Mouse (Mus musculus) ES-E14 (cell line): Measurements from ENCODE around the gene Tm9sf3. TPM values are rescaled to one million over a fixed set of nuclear protein-coding genes. Genes with fewer than 3 reads are reported as not detected.

ENCODE experiments used
- DNase-seq: peaks from one replicate; pipeline ENCODE4 v3.0.0-alpha.2; 2013; ENCODE audit warnings: low read depth, low spot score
- H3K27ac ChIP-seq: 2 replicates; pipeline ENCODE4 v1.5.1; 2012; ENCODE audit warnings: low read depth, mild to moderate bottlenecking, low read length, moderate library complexity, mixed read lengths; ENCODE audit not compliant: poor library complexity, insufficient read depth, severe bottlenecking
- H3K36me3 ChIP-seq: 2 replicates; pipeline ENCODE4 v1.6.1; 2012; ENCODE audit warnings: mild to moderate bottlenecking, low read length, moderate library complexity, mixed read lengths; ENCODE audit not compliant: control insufficient read depth, poor library complexity, insufficient read depth, severe bottlenecking
- H3K4me1 ChIP-seq, 2 experiments: fragments of 150-350 bp in 1 of 2; sonication (generic) in 1 of 2; 2 replicates each; pipeline ENCODE4 v1.6.1; 2012; ENCODE audit warnings: low read length in 2 of 2, mild to moderate bottlenecking in 1 of 2, mixed read lengths in 1 of 2; ENCODE audit not compliant: control insufficient read depth in 2 of 2, insufficient read depth in 2 of 2, poor library complexity in 1 of 2
- H3K4me3 ChIP-seq, 2 experiments: fragments of 150-350 bp in 1 of 2; sonication (generic) in 1 of 2; 2 replicates each; pipeline ENCODE4 v1.5.1; 2012; ENCODE audit warnings: low read length in 2 of 2, low read depth in 1 of 2, mild to moderate bottlenecking in 1 of 2, mixed read lengths in 1 of 2; ENCODE audit not compliant: insufficient read depth in 1 of 2, poor library complexity in 1 of 2, severe bottlenecking in 1 of 2
- H3K9ac ChIP-seq: 2 replicates; pipeline ENCODE4 v1.6.1; 2012; ENCODE audit warnings: low read depth, mild to moderate bottlenecking, low read length, mixed read lengths; ENCODE audit not compliant: poor library complexity, insufficient read depth, severe bottlenecking
- H3K9me3 ChIP-seq: fragments of 150-350 bp; sonication (generic); 2 replicates; pipeline ENCODE4 v1.6.1; 2012; ENCODE audit warnings: low read depth, mild to moderate bottlenecking, low read length; ENCODE audit not compliant: control insufficient read depth, insufficient read depth
- CHD2 ChIP-seq: IDR thresholded peaks from 2 replicates; pipeline ENCODE4 v1.6.1; 2014; ENCODE audit warnings: mild to moderate bottlenecking, low read depth, low read length, inconsistent platforms
- HCFC1 ChIP-seq: IDR thresholded peaks from 2 replicates; pipeline ENCODE4 v1.6.1; 2012; ENCODE audit warnings: low read length, inconsistent platforms, borderline replicate concordance; ENCODE audit not compliant: insufficient read depth
- MAFK ChIP-seq: IDR thresholded peaks from 2 replicates; pipeline ENCODE4 v1.6.1; 2014; ENCODE audit warnings: mild to moderate bottlenecking, low read depth, low read length, inconsistent platforms; ENCODE audit not compliant: insufficient read depth
- ZC3H11A ChIP-seq: IDR thresholded peaks from 2 replicates; pipeline ENCODE4 v1.6.1; 2012; ENCODE audit warnings: low read depth, mild to moderate bottlenecking, inconsistent platforms, low read length, borderline replicate concordance
- ZNF384 ChIP-seq: IDR thresholded peaks from 2 replicates; pipeline ENCODE4 v1.6.1; 2012; ENCODE audit warnings: low read depth, low read length, inconsistent platforms
- in situ Hi-C, 2 experiments: fragments of 600-800 bp; cut with MboI; formaldehyde crosslinking; loops; one replicate each; pipeline ENCODE4 v1.15.1; 2025; ENCODE audit warnings: low sequenced_read_pairs in 2 of 2, inconsistent platforms in 1 of 2; ENCODE audit not compliant: unreplicated experiment in 2 of 2
- total RNA-seq: library from RNA; depleted of rRNA; stranded (reverse); fragments of 300-350 nt; gene quantifications from 2 replicates; pipeline ENCODE4 v1.2.3, GENCODE M21; 2012

Tm9sf3 gene
- total RNA-seq, 1 experiment: 117 TPM

- H3K4me1 ChIP-seq: no peaks in the 10 kb centered on the region
- no peaks in the 10 kb centered on the region for H3K9me3 ChIP-seq
- DNase-seq: no peak
- H3K36me3 ChIP-seq: no peaks in the 10 kb centered on the region
- H3K27ac ChIP-seq: no peak overlapping the region
- in situ Hi-C loops: no loop called here
- TF ChIP-seq ZNF384: no peak
- TF ChIP-seq HCFC1: no peak
- TF ChIP-seq CHD2: no peak
- no peak for TF ChIP-seq MAFK
- no peak overlapping the region for H3K4me3 ChIP-seq
- H3K9ac ChIP-seq: no peak overlapping the region
Measured at GRCm38 (mm10) chr19:41288568-41288967, 24.8 kb upstream of the Tm9sf3 start.

GRCm38 (mm10) chr19:41287224-41287623 is 23.4 kb upstream of the Tm9sf3 start:
- no peak overlapping the region for H3K9ac ChIP-seq
- no peaks in the 10 kb centered on the region for H3K4me1 ChIP-seq
- no peak for DNase-seq
- no peak overlapping the region for H3K4me3 ChIP-seq
- H3K36me3 ChIP-seq: no peaks in the 10 kb centered on the region
- H3K27ac ChIP-seq: no peak overlapping the region
- in situ Hi-C loops: no loop called here
- H3K9me3 ChIP-seq: no peaks in the 10 kb centered on the region
- TF ChIP-seq MAFK (no peak), HCFC1 (no peak), ZC3H11A (no peak), ZNF384 (no peak), CHD2 (no peak)

GRCm38 (mm10) chr19:41284515-41284914 is 20.7 kb upstream of the Tm9sf3 start:
- TF ChIP-seq HCFC1: no peak
- TF ChIP-seq CHD2: no peak
- TF ChIP-seq ZC3H11A: no peak
- TF ChIP-seq ZNF384: no peak
- TF ChIP-seq MAFK: no peak
- in situ Hi-C loops: no loop called here
- H3K4me3 ChIP-seq: no peak overlapping the region
- DNase-seq: no peak
- no peaks in the 10 kb centered on the region; the same call in 1 of the 2 replicates for H3K36me3 ChIP-seq
- no peak overlapping the region for H3K9ac ChIP-seq
- H3K27ac ChIP-seq: no peak overlapping the region
- no peaks in the 10 kb centered on the region for H3K4me1 ChIP-seq
- H3K9me3 ChIP-seq: no peaks in the 10 kb centered on the region

- Histone ChIP-seq H3K27ac (no peak overlapping the region), H3K4me1 (no peaks in the 10 kb centered on the region), H3K9ac (no peak overlapping the region), H3K4me3 (no peak overlapping the region), H3K36me3 (no peaks in the 10 kb centered on the region; the same call in 1 of the 2 replicates), H3K9me3 (no peaks in the 10 kb centered on the region)
- no peak for TF ChIP-seq CHD2
- no peak for TF ChIP-seq ZC3H11A
- TF ChIP-seq MAFK: no peak
- TF ChIP-seq ZNF384: no peak
- TF ChIP-seq HCFC1: no peak
- in situ Hi-C loops: no loop called here
- DNase-seq: no peak
Measured at GRCm38 (mm10) chr19:41282718-41283117, 18.9 kb upstream of the Tm9sf3 start.

- no peak for DNase-seq
- no peak overlapping the region for H3K27ac ChIP-seq
- no peak overlapping the region for H3K9ac ChIP-seq
- no peak for TF ChIP-seq ZNF384
- no peak for TF ChIP-seq ZC3H11A
- no peak for TF ChIP-seq CHD2
- no peak for TF ChIP-seq HCFC1
- no peak for TF ChIP-seq MAFK
- no peaks in the 10 kb centered on the region for H3K9me3 ChIP-seq
- in situ Hi-C loops: no loop called here
- no peak overlapping the region for H3K4me3 ChIP-seq
- no peaks in the 10 kb centered on the region; the same call in 1 of the 2 replicates for H3K36me3 ChIP-seq
- H3K4me1 ChIP-seq: no peaks in the 10 kb centered on the region
Measured at GRCm38 (mm10) chr19:41282216-41282615, 18.4 kb upstream of the Tm9sf3 start.
